Mouse (Mus musculus): ENCODE data around the gene Tmem210. TPM values are rescaled to one million over a fixed set of nuclear protein-coding genes. Genes with fewer than 3 reads are reported as not detected.
A peak's percentile ranks its signal among the peaks of the same experiment; 100 is the strongest.

Tmem210 gene
- total and polyA plus RNA-seq, 3 experiments = not detected

GRCm38 (mm10) chr2:25272515-25272914, 15.4 kb upstream of the Tmem210 start:
- no peaks in the 10 kb centered on the region for H3K27me3 ChIP-seq (ENCODE audit: insufficient read depth, low read length)
- H3K4me3 ChIP-seq (ENCODE audit: low read depth, low read length) = peak overlapping the region; percentile 84
- no peak for TF ChIP-seq GATA1 (IDR thresholded peaks at IDR 0.05; ENCODE audit: borderline replicate concordance, low read length)
- TF ChIP-seq POLR2AphosphoS5 (IDR thresholded peaks at IDR 0.05; ENCODE audit: insufficient replicate concordance, low read depth, low read length) = no peak
- TF ChIP-seq TAL1 (conservative IDR thresholded peaks at IDR 0.05; ENCODE audit: low read depth, low read length) = no peak
- no peak for TF ChIP-seq GATA2 (IDR thresholded peaks at IDR 0.05; ENCODE audit: borderline replicate concordance, low read depth, low read length)
- TF ChIP-seq CTCF (IDR thresholded peaks at IDR 0.05; ENCODE audit: low read depth, low read length) = no peak
- ATAC-seq (ENCODE audit: extremely low read depth, insufficient number of reproducible peaks, low FRiP score, poor library complexity, severe bottlenecking) = no peak
- DNase-seq (ENCODE audit: low spot score) = no peak
- peaks cover 58% of the 10 kb centered on the region for H3K4me1 ChIP-seq (ENCODE audit: insufficient read depth, low read depth, low read length)
- H3K9me3 ChIP-seq (replicated peaks) = no peaks in the 10 kb centered on the region
- peaks cover 91% of the 10 kb centered on the region for H3K36me3 ChIP-seq (replicated peaks)

- H3K27me3 ChIP-seq (ENCODE audit: insufficient read depth, low read length) = no peaks in the 10 kb centered on the region
- no peaks in the 10 kb centered on the region for H3K9me3 ChIP-seq (replicated peaks)
- H3K4me1 ChIP-seq (ENCODE audit: insufficient read depth, low read depth, low read length) = peaks cover 53% of the 10 kb centered on the region
- H3K36me3 ChIP-seq (replicated peaks) = peaks cover 91% of the 10 kb centered on the region
- DNase-seq (ENCODE audit: low spot score) = no peak
- peak overlapping the region; percentile 84 for H3K4me3 ChIP-seq (ENCODE audit: low read depth, low read length)
- TF ChIP-seq TAL1 (conservative IDR thresholded peaks at IDR 0.05; ENCODE audit: low read depth, low read length) (no peak), POLR2AphosphoS5 (IDR thresholded peaks at IDR 0.05; ENCODE audit: insufficient replicate concordance, low read depth, low read length) (no peak), GATA1 (IDR thresholded peaks at IDR 0.05; ENCODE audit: borderline replicate concordance, low read length) (no peak), CTCF (IDR thresholded peaks at IDR 0.05; ENCODE audit: low read depth, low read length) (no peak), GATA2 (IDR thresholded peaks at IDR 0.05; ENCODE audit: borderline replicate concordance, low read depth, low read length) (no peak)
- ATAC-seq (ENCODE audit: extremely low read depth, insufficient number of reproducible peaks, low FRiP score, poor library complexity, severe bottlenecking) = no peak
Observed at GRCm38 (mm10) chr2:25273010-25273409, 14.9 kb upstream of the Tmem210 start.

GRCm38 (mm10) chr2:25278928-25279882, 8.7 kb upstream of the Tmem210 start:
- Histone ChIP-seq H3K9me3 (replicated peaks) (no peaks in the 10 kb centered on the region), H3K4me3 (ENCODE audit: low read depth, low read length) (no peak overlapping the region), H3K36me3 (replicated peaks) (peaks cover 97% of the 10 kb centered on the region), H3K27me3 (ENCODE audit: insufficient read depth, low read length) (no peaks in the 10 kb centered on the region), H3K4me1 (ENCODE audit: insufficient read depth, low read depth, low read length) (peaks cover 4% of the 10 kb centered on the region; the same call in 1 of the 2 replicates)
- ATAC-seq (ENCODE audit: extremely low read depth, insufficient number of reproducible peaks, low FRiP score, poor library complexity, severe bottlenecking) (no peak), DNase-seq (ENCODE audit: low spot score) (no peak)
- TF ChIP-seq POLR2AphosphoS5 (IDR thresholded peaks at IDR 0.05; ENCODE audit: insufficient replicate concordance, low read depth, low read length) (no peak), CTCF (IDR thresholded peaks at IDR 0.05; ENCODE audit: low read depth, low read length) (peak; percentile 59; the same call in 1 of the 2 replicates), TAL1 (conservative IDR thresholded peaks at IDR 0.05; ENCODE audit: low read depth, low read length) (no peak)

GRCm38 (mm10) chr2:25285551-25285950, 2.4 kb upstream of the Tmem210 start:
- DNase-seq (ENCODE audit: low spot score) (no peak), ATAC-seq (ENCODE audit: extremely low read depth, insufficient number of reproducible peaks, low FRiP score, poor library complexity, severe bottlenecking) (no peak)
- Histone ChIP-seq H3K4me3 (ENCODE audit: low read depth, low read length) (no peak overlapping the region), H3K9me3 (replicated peaks) (no peaks in the 10 kb centered on the region), H3K27me3 (ENCODE audit: insufficient read depth, low read length) (peaks cover 21% of the 10 kb centered on the region), H3K36me3 (replicated peaks) (peaks cover 62% of the 10 kb centered on the region), H3K4me1 (ENCODE audit: insufficient read depth, low read depth, low read length) (peaks cover 13% of the 10 kb centered on the region)
- no peak for TF ChIP-seq TAL1 (conservative IDR thresholded peaks at IDR 0.05; ENCODE audit: low read depth, low read length)
- no peak for TF ChIP-seq POLR2AphosphoS5 (IDR thresholded peaks at IDR 0.05; ENCODE audit: insufficient replicate concordance, low read depth, low read length)
- no peak for TF ChIP-seq CTCF (IDR thresholded peaks at IDR 0.05; ENCODE audit: low read depth, low read length)
- no peak for TF ChIP-seq GATA2 (IDR thresholded peaks at IDR 0.05; ENCODE audit: borderline replicate concordance, low read depth, low read length)
- TF ChIP-seq GATA1 (IDR thresholded peaks at IDR 0.05; ENCODE audit: borderline replicate concordance, low read length) = no peak

- Histone ChIP-seq H3K4me1 (ENCODE audit: insufficient read depth, low read depth, low read length) (peaks cover 13% of the 10 kb centered on the region), H3K9me3 (replicated peaks) (no peaks in the 10 kb centered on the region), H3K4me3 (ENCODE audit: low read depth, low read length) (no peak overlapping the region), H3K36me3 (replicated peaks) (peaks cover 55% of the 10 kb centered on the region), H3K27me3 (ENCODE audit: insufficient read depth, low read length) (peaks cover 28% of the 10 kb centered on the region)
- no peak for TF ChIP-seq GATA1 (IDR thresholded peaks at IDR 0.05; ENCODE audit: borderline replicate concordance, low read length)
- no peak for TF ChIP-seq POLR2AphosphoS5 (IDR thresholded peaks at IDR 0.05; ENCODE audit: insufficient replicate concordance, low read depth, low read length)
- ATAC-seq (ENCODE audit: extremely low read depth, insufficient number of reproducible peaks, low FRiP score, poor library complexity, severe bottlenecking) = no peak
- no peak for DNase-seq (ENCODE audit: low spot score)
Observed at GRCm38 (mm10) chr2:25286314-25286713, 1.6 kb upstream of the Tmem210 start.

- Histone ChIP-seq H3K9me3 (replicated peaks) (no peaks in the 10 kb centered on the region), H3K4me1 (ENCODE audit: insufficient read depth, low read depth, low read length) (peaks cover 19% of the 10 kb centered on the region), H3K4me3 (ENCODE audit: low read depth, low read length) (no peak overlapping the region), H3K27me3 (ENCODE audit: insufficient read depth, low read length) (peaks cover 35% of the 10 kb centered on the region), H3K36me3 (replicated peaks) (peaks cover 50% of the 10 kb centered on the region)
- ATAC-seq (ENCODE audit: extremely low read depth, insufficient number of reproducible peaks, low FRiP score, poor library complexity, severe bottlenecking) = no peak
- no peak for DNase-seq (ENCODE audit: low spot score)
- TF ChIP-seq GATA1 (IDR thresholded peaks at IDR 0.05; ENCODE audit: borderline replicate concordance, low read length) (no peak), CTCF (IDR thresholded peaks at IDR 0.05; ENCODE audit: low read depth, low read length) (no peak), POLR2AphosphoS5 (IDR thresholded peaks at IDR 0.05; ENCODE audit: insufficient replicate concordance, low read depth, low read length) (no peak), TAL1 (conservative IDR thresholded peaks at IDR 0.05; ENCODE audit: low read depth, low read length) (no peak), GATA2 (IDR thresholded peaks at IDR 0.05; ENCODE audit: borderline replicate concordance, low read depth, low read length) (no peak)
Observed at GRCm38 (mm10) chr2:25286837-25287636, 908 bp upstream of the Tmem210 start.

Data from G1E (cell line).